Mouse (Mus musculus) kidney, postnatal 4 days (tissue): ENCODE measurements around the gene Ap1b1.

Source experiments
- DNase-seq, 2 experiments: peaks; one replicate each; pipeline ENCODE4 v3.0.0; 2021; ENCODE audit warnings: mixed read lengths in 2 of 2

The Ap1b1 gene

GRCm38 (mm10) chr11:5037146-5037854 lies 50.7 kb downstream of the Ap1b1 start:
- no peak for DNase-seq

- DNase-seq: no peak
Measured at GRCm38 (mm10) chr11:5040585-5040984, 54.0 kb downstream of the Ap1b1 start.

GRCm38 (mm10) chr11:5041144-5041780 lies 54.6 kb downstream of the Ap1b1 start:
- DNase-seq: no peak

DNA sequence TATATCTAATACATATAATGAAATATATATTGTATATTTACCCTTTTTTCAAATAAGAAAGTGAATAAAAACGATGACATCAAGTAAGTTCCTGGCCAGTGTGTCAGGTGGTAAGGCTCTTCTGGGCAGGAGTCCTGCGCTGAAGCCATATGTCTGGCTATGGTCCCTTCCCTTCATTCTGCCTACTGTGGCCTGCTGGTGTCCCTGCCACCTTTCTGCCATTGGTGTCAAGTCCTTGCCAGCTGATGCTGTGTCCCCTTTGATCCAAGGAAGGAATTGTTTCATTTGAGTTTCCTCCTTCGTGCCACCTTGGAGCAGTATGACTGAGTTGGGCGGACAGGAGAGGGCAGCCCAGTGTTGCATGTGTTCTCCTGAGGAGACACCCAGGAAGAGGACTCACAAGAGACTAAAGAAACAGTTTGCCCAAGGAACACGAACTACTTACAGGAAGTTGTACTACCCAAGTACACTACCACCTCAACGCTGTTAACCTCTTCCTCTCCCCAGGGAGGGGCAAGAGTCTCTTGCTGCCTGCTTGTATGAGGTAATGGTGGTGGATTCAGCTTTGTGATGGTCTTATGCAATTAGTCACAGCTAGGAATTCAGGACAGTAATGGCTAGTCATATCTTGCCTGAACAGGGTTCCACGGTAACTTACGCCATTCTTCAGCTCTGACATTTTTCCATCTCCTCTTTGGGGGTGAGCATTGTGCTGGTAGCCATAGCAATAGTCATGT lies 56.2 kb downstream of the Ap1b1 start:
- no peak for DNase-seq

GRCm38 (mm10) chr11:5046321-5046926 lies 59.8 kb downstream of the Ap1b1 start:
- DNase-seq: no peak

GRCm38 (mm10) chr11:5051629-5052028 lies 65.0 kb downstream of the Ap1b1 start:
- DNase-seq: no peak

GRCm38 (mm10) chr11:5052200-5052854 lies 65.7 kb downstream of the Ap1b1 start:
- no peak for DNase-seq

- no peak for DNase-seq
Measured at GRCm38 (mm10) chr11:5054151-5054550, 67.5 kb downstream of the Ap1b1 start.

DNA sequence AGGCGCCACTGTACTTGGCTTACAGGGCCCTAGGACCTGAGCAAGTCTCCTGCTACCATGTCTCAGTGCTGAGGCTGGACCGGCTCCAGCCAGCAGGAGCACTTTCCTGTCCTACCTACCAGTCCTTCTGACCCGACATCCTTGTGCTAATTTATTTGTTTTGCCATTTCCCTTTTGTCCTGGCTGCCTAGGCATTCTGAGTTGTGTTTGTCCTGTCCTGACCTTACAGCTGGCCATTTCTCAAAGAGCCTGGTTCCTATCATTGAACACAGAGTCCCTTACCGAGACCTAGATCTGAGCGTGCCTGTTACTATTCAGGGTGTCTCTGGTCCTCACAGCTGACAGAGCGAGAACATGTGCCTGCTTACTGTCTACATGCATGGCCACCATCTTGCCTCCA lies 68.2 kb downstream of the Ap1b1 start:
- DNase-seq: no peak

- DNase-seq: peak; percentile 39 to 45
Measured at GRCm38 (mm10) chr11:5055945-5056938, 69.6 kb downstream of the Ap1b1 start.

- DNase-seq: no peak
Measured at GRCm38 (mm10) chr11:5057064-5057463, 70.4 kb downstream of the Ap1b1 start.

- DNase-seq: no peak
Measured at GRCm38 (mm10) chr11:5057541-5057855, 70.9 kb downstream of the Ap1b1 start.

- peak; percentile 66 to 79 for DNase-seq
Measured at GRCm38 (mm10) chr11:5057856-5058641, 71.4 kb downstream of the Ap1b1 start, which contains the start of gene Rasl10a. TSS of gene Rasl10a (plus strand) at chr11:5058128.

GRCm38 (mm10) chr11:5058783-5059182 lies 72.2 kb downstream of the Ap1b1 start:
- DNase-seq: peak in 1 of 2 experiments; percentile 29

GRCm38 (mm10) chr11:5059230-5059629 lies 72.6 kb downstream of the Ap1b1 start:
- DNase-seq: peak in 1 of 2 experiments; percentile 41

GRCm38 (mm10) chr11:5059704-5060156 lies 73.1 kb downstream of the Ap1b1 start:
- DNase-seq: peak; percentile 54 to 65

GRCm38 (mm10) chr11:5060756-5061412 lies 74.3 kb downstream of the Ap1b1 start:
- DNase-seq: no peak

- DNase-seq: peak; percentile 93 to 95
Measured at GRCm38 (mm10) chr11:5061413-5062139, 75.0 kb downstream of the Ap1b1 start.

DNA sequence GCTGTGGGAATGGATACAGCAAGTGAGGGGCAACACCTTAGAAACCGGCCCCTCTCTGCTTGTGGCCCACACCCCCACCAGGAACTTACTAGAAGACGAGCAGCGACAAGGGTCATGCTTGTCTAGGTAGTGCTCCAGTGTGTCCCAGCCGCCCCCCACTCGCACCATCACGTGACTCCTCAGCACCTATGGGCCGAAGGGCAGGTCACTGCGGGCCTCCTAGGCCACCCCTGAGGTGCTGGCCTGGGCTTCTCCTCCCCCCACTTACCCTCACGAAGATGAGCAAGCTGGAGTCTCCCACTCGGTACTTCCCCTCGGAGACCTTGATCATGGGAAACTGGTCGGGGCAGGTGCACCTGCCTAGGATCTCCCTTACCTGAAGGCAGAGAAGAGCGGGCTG lies 75.7 kb downstream of the Ap1b1 start:
- DNase-seq: peak in 1 of 2 experiments; percentile 30
